Mouse (Mus musculus): ENCODE measurements at regions not wholly inside any gene's neighbourhood (a gene's known extent, or its start where the extent isn't known, plus 50 kb on each side); places are given as distances from the start of the nearest gene placed in this dataset.
A peak's percentile ranks its signal among the peaks of the same experiment; 100 is the strongest.

- H3K9ac ChIP-seq = no peak overlapping the region
- no peaks in the 10 kb centered on the region for H3K27me3 ChIP-seq
- H3K9me3 ChIP-seq (replicated peaks) = peaks cover 29% of the 10 kb centered on the region; the same call in 1 of the 2 replicates
- no peak overlapping the region for H3K4me3 ChIP-seq
- WGBS = 63% methylated on average over 3 of the region's 3 CpGs
- H3K4me2 ChIP-seq = no peak overlapping the region
- no peaks in the 10 kb centered on the region for H3K36me3 ChIP-seq
- ATAC-seq (replicated peaks; ENCODE audit: insufficient number of reproducible peaks, insufficient read depth, low FRiP score, low read depth) = peak; percentile 43
- no peak overlapping the region for H3K27ac ChIP-seq
- H3K4me1 ChIP-seq (replicated peaks) = no peaks in the 10 kb centered on the region
These were observed 359.3 kb upstream of the Olfr161 start for GRCm38 (mm10) chr16:3231566-3231965.

GRCm38 (mm10) chr16:3232610-3233009 lies 358.2 kb upstream of the Olfr161 start:
- Histone ChIP-seq H3K4me3 (no peak overlapping the region), H3K9ac (no peak overlapping the region), H3K4me2 (no peak overlapping the region)

DNA sequence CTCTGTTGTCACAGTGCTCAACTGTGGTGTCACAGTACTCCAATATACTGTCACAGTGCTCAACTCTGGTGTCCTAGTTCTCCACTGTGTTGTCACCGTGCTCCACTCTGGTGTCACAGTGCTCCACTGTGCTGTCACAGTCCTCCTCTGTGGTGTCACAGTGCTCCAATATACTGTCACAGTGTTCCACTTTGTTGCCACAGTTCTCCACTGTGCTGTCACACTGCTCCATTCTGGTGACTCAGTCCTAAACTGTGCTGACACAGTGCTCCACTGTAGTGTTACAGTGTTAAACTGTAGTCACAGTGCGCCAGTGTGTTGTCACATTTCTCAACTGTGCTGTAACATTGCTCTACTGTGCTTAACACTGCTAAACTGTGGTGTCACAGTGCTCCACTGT lies 356.8 kb upstream of the Olfr161 start:
- Histone ChIP-seq H3K4me1 (replicated peaks) (no peaks in the 10 kb centered on the region), H3K9me3 (replicated peaks) (peaks cover 29% of the 10 kb centered on the region), H3K9ac (no peak overlapping the region), H3K36me3 (no peaks in the 10 kb centered on the region), H3K4me2 (no peak overlapping the region), H3K27ac (no peak overlapping the region), H3K27me3 (no peaks in the 10 kb centered on the region), H3K4me3 (no peak overlapping the region)
- 43% methylated on average over 2 of the region's 2 CpGs for WGBS
- peak; percentile 3 for ATAC-seq (replicated peaks; ENCODE audit: insufficient number of reproducible peaks, insufficient read depth, low FRiP score, low read depth)

More at GRCm38 (mm10) chr16:3232610-3233009, 358.2 kb upstream of the Olfr161 start:
- Histone ChIP-seq H3K27ac (no peak overlapping the region), H3K4me1 (replicated peaks) (no peaks in the 10 kb centered on the region), H3K27me3 (no peaks in the 10 kb centered on the region), H3K9me3 (replicated peaks) (peaks cover 29% of the 10 kb centered on the region; the same call in 1 of the 2 replicates), H3K36me3 (no peaks in the 10 kb centered on the region)
- no peak for ATAC-seq (replicated peaks; ENCODE audit: insufficient number of reproducible peaks, insufficient read depth, low FRiP score, low read depth)
- WGBS = 44% methylated on average over 2 of the region's 2 CpGs

DNA sequence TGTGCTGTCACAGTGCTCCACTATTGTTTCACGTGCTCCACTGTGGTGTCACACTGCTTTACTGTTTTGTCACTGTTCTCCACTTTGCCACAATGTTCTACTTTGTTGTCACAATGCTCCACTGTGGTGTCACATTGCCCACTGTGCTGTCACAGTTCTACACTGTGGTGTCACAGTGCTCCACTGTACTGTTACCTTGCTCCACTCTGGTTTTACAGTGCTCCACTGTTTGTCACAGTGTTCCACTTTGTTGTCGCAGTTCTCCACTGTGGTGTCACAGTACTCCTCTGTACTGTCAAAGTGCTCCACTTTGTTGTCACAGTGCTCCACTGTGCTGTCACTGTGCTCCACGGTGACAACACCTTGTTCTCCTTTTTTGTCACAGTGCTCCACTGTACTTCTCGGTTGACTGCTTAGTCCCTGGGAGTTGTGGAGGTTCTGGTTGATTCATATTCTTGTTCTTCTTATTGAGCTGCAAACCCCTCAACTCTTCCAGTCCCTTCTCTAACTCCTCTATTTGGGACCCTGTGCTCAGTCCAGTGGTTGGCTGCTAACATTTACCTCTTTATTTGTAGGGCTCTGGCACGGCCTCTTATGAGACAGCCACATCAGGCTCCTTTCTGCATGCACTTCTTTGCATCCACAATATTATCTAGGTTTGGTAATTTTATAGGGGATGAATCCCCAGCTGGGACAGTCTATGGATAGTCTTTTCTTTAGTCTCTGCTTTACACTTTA lies 349.7 kb upstream of the Olfr161 start:
- 56% methylated on average over 5 of the region's 5 CpGs for WGBS
- no peaks in the 10 kb centered on the region for H3K27me3 ChIP-seq
- no peak overlapping the region for H3K4me3 ChIP-seq
- H3K27ac ChIP-seq = no peak overlapping the region
- peaks cover 32% of the 10 kb centered on the region for H3K9me3 ChIP-seq (replicated peaks)
- H3K36me3 ChIP-seq = no peaks in the 10 kb centered on the region
- no peaks in the 10 kb centered on the region for H3K4me1 ChIP-seq (replicated peaks)
- ATAC-seq (replicated peaks; ENCODE audit: insufficient number of reproducible peaks, insufficient read depth, low FRiP score, low read depth) = peak; percentile 33; the same call in 1 of the 2 replicates
- no peak overlapping the region for H3K9ac ChIP-seq
- H3K4me2 ChIP-seq = no peak overlapping the region

GRCm38 (mm10) chr16:3241939-3242338 lies 348.9 kb upstream of the Olfr161 start:
- WGBS = 55% methylated on average over 1 of the region's 1 CpGs
- Histone ChIP-seq H3K9ac (no peak overlapping the region), H3K4me2 (no peak overlapping the region), H3K9me3 (replicated peaks) (peaks cover 37% of the 10 kb centered on the region), H3K4me3 (no peak overlapping the region), H3K27ac (no peak overlapping the region), H3K36me3 (no peaks in the 10 kb centered on the region), H3K4me1 (replicated peaks) (no peaks in the 10 kb centered on the region), H3K27me3 (no peaks in the 10 kb centered on the region)
- ATAC-seq (replicated peaks; ENCODE audit: insufficient number of reproducible peaks, insufficient read depth, low FRiP score, low read depth) = no peak

- peak; percentile 27; the same call in 1 of the 2 replicates for ATAC-seq (replicated peaks; ENCODE audit: insufficient number of reproducible peaks, insufficient read depth, low FRiP score, low read depth)
These were observed 344.4 kb upstream of the Olfr161 start for GRCm38 (mm10) chr16:3246422-3246821.

DNA sequence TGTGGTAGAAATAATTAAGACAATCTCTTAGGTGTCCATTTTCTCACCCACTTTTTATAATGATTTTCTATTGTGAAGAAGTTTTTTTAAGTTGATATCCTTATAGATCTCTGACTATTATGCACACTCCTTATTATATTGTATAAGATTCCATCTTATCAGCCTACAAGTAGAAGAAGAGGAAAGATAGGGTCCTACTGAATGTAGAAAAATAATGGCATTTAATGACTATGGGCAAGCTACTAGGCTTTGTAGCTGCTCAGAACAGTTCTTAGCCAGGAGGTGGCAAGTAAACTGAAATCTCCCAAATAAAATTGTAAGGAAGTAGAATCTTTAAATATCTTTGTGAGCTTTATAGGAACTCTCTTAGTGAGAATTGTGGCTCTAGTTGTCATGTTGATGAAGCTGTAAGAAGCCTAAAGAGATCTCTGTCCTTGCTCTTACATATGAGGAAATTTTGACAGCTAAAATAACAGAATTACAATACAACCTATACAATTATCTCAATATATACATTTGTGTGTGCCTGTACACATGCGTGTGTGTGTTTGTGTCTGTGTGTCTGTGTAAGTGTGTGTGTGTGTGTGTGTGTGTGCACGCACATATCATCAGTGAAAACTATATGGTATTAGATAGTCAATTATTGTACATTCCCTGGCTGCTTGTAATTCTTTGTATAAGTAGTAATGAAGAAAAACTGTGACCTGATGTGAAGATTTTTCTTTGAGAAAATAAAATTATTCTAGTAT lies 343.7 kb upstream of the Olfr161 start:
- Histone ChIP-seq H3K4me2 (no peak overlapping the region), H3K9ac (no peak overlapping the region), H3K4me1 (replicated peaks) (no peaks in the 10 kb centered on the region), H3K36me3 (no peaks in the 10 kb centered on the region), H3K9me3 (replicated peaks) (peaks cover 30% of the 10 kb centered on the region), H3K27me3 (no peaks in the 10 kb centered on the region), H3K27ac (no peak overlapping the region), H3K4me3 (no peak overlapping the region)
- ATAC-seq (replicated peaks; ENCODE audit: insufficient number of reproducible peaks, insufficient read depth, low FRiP score, low read depth) = 0 out of 2 replicates have a peak, but pooled peaks have one; percentile 33
- WGBS = 38% methylated on average over 2 of the region's 2 CpGs

More at GRCm38 (mm10) chr16:3246422-3246821, 344.4 kb upstream of the Olfr161 start:
- Histone ChIP-seq H3K36me3 (no peaks in the 10 kb centered on the region), H3K27ac (no peak overlapping the region), H3K27me3 (no peaks in the 10 kb centered on the region), H3K4me3 (no peak overlapping the region), H3K9ac (no peak overlapping the region), H3K4me1 (replicated peaks) (no peaks in the 10 kb centered on the region), H3K4me2 (no peak overlapping the region), H3K9me3 (replicated peaks) (peaks cover 37% of the 10 kb centered on the region)

- WGBS = 47% methylated on average over 2 of the region's 2 CpGs
- Histone ChIP-seq H3K9ac (no peak overlapping the region), H3K27ac (no peak overlapping the region), H3K36me3 (no peaks in the 10 kb centered on the region), H3K27me3 (no peaks in the 10 kb centered on the region), H3K4me1 (replicated peaks) (no peaks in the 10 kb centered on the region), H3K9me3 (replicated peaks) (peaks cover 28% of the 10 kb centered on the region), H3K4me3 (no peak overlapping the region), H3K4me2 (no peak overlapping the region)
- ATAC-seq (replicated peaks; ENCODE audit: insufficient number of reproducible peaks, insufficient read depth, low FRiP score, low read depth) = 0 out of 2 replicates have a peak, but pooled peaks have one; percentile 8
These were observed 343.1 kb upstream of the Olfr161 start for GRCm38 (mm10) chr16:3247755-3248110.

GRCm38 (mm10) chr16:3253885-3254284 lies 337.0 kb upstream of the Olfr161 start:
- H3K36me3 ChIP-seq = no peaks in the 10 kb centered on the region
- no peak for ATAC-seq (replicated peaks; ENCODE audit: insufficient number of reproducible peaks, insufficient read depth, low FRiP score, low read depth)

DNA sequence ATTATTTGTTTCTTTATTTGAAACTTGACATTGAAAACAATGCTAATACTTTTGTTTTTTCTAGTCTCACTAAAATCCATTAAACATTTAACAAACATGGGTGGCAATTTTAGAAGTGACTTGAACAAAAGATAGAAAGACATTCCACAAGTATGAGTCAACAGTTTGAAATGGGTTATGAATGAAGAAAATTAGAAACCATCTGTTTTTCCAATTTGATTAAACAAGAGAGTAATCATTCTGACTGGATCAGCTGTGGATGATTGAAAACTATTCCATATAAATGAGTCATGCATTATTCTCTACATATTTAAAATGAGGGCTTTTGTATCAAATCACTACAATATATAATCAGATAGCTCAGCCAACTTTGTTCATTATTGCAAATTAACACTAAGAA lies 334.8 kb upstream of the Olfr161 start:
- H3K4me3 ChIP-seq = no peak overlapping the region
- no peaks in the 10 kb centered on the region for H3K36me3 ChIP-seq
- H3K4me1 ChIP-seq (replicated peaks) = no peaks in the 10 kb centered on the region
- no peak for ATAC-seq (replicated peaks; ENCODE audit: insufficient number of reproducible peaks, insufficient read depth, low FRiP score, low read depth)
- no peak overlapping the region for H3K4me2 ChIP-seq
- H3K27ac ChIP-seq = no peak overlapping the region
- H3K9me3 ChIP-seq (replicated peaks) = peaks cover 26% of the 10 kb centered on the region
- H3K9ac ChIP-seq = no peak overlapping the region
- H3K27me3 ChIP-seq = no peaks in the 10 kb centered on the region

More at GRCm38 (mm10) chr16:3253885-3254284, 337.0 kb upstream of the Olfr161 start:
- Histone ChIP-seq H3K4me1 (replicated peaks) (no peaks in the 10 kb centered on the region), H3K9ac (no peak overlapping the region), H3K27me3 (no peaks in the 10 kb centered on the region), H3K4me2 (no peak overlapping the region), H3K4me3 (no peak overlapping the region), H3K27ac (no peak overlapping the region), H3K9me3 (replicated peaks) (peaks cover 21% of the 10 kb centered on the region)
- 25% methylated on average over 1 of the region's 1 CpGs for WGBS

- no peak for ATAC-seq (replicated peaks; ENCODE audit: insufficient number of reproducible peaks, insufficient read depth, low FRiP score, low read depth)
- Histone ChIP-seq H3K4me2 (no peak overlapping the region), H3K27me3 (no peaks in the 10 kb centered on the region), H3K27ac (no peak overlapping the region), H3K9ac (no peak overlapping the region), H3K4me1 (replicated peaks) (no peaks in the 10 kb centered on the region), H3K4me3 (no peak overlapping the region), H3K36me3 (no peaks in the 10 kb centered on the region), H3K9me3 (replicated peaks) (peaks cover 31% of the 10 kb centered on the region)
- 74% methylated on average over 1 of the region's 1 CpGs for WGBS
These were observed 325.5 kb upstream of the Olfr161 start for GRCm38 (mm10) chr16:3265351-3265750.
